Mouse (Mus musculus) liver, adult (tissue): ENCODE data around the gene Tnnt1.

Experiments used
- GATA4 ChIP-seq: IDR thresholded peaks from 2 replicates; pipeline ENCODE4 v1.6.1; 2014; ENCODE audit warnings: mild to moderate bottlenecking, low read length; ENCODE audit not compliant: insufficient replicate concordance

The Tnnt1 gene

GRCm38 (mm10) chr7:4492284-4493224, 23.6 kb downstream of the Tnnt1 start:
- no peak for TF ChIP-seq GATA4

GRCm38 (mm10) chr7:4491308-4491707, 24.9 kb downstream of the Tnnt1 start:
- no peak for TF ChIP-seq GATA4

GRCm38 (mm10) chr7:4482281-4482680, 33.9 kb downstream of the Tnnt1 start:
- no peak for TF ChIP-seq GATA4

GRCm38 (mm10) chr7:4479674-4480073, 36.5 kb downstream of the Tnnt1 start:
- no peak for TF ChIP-seq GATA4

- no peak for TF ChIP-seq GATA4
Observed at GRCm38 (mm10) chr7:4478796-4479291, 37.3 kb downstream of the Tnnt1 start.

GRCm38 (mm10) chr7:4478021-4478795, 38.0 kb downstream of the Tnnt1 start:
- TF ChIP-seq GATA4, result no peak

- no peak for TF ChIP-seq GATA4
Observed at GRCm38 (mm10) chr7:4473940-4474339, 42.2 kb downstream of the Tnnt1 start.

GRCm38 (mm10) chr7:4471179-4471555, 45.0 kb downstream of the Tnnt1 start:
- TF ChIP-seq GATA4, result no peak

- no peak for TF ChIP-seq GATA4
Observed at GRCm38 (mm10) chr7:4470275-4471178, 45.7 kb downstream of the Tnnt1 start.

GRCm38 (mm10) chr7:4467801-4468200, 48.4 kb downstream of the Tnnt1 start:
- TF ChIP-seq GATA4, result no peak

- TF ChIP-seq GATA4, result no peak
Observed at GRCm38 (mm10) chr7:4464194-4464824, 51.9 kb downstream of the Tnnt1 start.

GRCm38 (mm10) chr7:4460576-4461434, 55.4 kb downstream of the Tnnt1 start, which contains the start of gene Eps8l1:
Gene Eps8l1, plus strand, starts transcription at chr7:4460674.
- TF ChIP-seq GATA4, result no peak
